Mouse (Mus musculus): ENCODE measurements around the gene Gm26558. TPM values are rescaled to one million over a fixed set of nuclear protein-coding genes. Genes with fewer than 3 reads are reported as not detected.

Gm26558 gene
- total RNA-seq (2021), result 1 to 10 TPM in 1 of 2 experiments, under 1 TPM in 1; 0.63 to 1.1 TPM

- peak; percentile 29 for DNase-seq
Observed at GRCm38 (mm10) chr2:70661715-70662495, at the start of gene Gm26558. Gm26558 (minus strand) TSS chr2:70662108.

- DNase-seq, result no peak
Observed at GRCm38 (mm10) chr2:70710878-70711277, 49.0 kb upstream of the Gm26558 start.

DNA sequence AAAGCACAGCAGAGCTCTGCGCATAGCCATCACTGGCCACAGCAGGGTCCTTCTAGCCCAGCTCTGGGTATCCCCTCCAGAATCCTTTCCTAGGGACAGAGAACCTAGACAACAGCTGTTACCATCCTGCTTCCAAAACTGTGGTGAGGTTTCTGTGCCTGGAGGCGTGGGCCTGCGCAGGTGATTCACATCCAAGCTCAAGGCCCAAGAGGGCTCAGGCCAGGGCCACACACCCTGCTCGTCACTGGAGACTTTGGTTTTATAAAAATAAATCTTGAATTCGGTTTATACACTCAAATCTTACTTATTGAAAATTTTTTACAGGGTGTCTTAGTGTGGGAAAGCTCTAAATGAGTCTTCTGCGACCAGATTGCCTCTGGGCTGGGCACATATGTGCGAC is 48.3 kb upstream of the Gm26558 start:
- DNase-seq, result no peak

DNA sequence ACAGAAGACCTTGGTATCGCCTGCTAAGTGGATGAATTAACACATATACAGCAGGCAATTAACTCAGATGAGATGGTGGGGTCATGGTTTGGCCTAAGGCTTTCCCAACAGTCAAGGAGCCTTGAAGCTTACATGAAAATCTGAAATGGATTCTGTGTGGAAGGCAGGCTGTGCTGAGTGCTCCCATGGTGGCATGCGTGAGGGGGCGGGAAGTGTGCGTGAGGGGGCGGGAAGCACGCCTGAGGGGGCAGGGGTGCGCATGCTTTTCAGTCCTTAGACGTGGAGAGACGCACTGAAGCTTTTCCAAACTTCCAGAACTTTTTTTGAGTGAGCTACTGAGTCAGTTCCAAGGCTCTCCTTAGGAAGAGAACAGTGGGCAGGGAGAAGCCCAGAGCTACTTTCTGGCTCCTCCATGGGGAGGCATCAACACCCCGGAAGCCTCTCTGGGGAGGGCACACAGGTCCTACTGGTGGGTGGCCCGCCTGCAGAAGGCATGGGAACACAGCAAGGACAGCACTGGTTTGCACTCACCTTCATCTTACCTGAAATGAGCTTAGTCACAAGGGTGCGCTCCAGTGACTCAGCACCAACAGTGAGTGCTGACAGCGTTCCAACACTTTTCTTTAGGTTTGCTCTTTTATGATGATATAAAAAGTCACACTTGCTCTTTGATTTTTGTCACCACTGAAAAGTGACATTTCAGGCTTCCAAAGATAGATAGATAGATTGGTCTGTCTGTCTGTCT is 47.2 kb upstream of the Gm26558 start:
- DNase-seq, result no peak

DNA sequence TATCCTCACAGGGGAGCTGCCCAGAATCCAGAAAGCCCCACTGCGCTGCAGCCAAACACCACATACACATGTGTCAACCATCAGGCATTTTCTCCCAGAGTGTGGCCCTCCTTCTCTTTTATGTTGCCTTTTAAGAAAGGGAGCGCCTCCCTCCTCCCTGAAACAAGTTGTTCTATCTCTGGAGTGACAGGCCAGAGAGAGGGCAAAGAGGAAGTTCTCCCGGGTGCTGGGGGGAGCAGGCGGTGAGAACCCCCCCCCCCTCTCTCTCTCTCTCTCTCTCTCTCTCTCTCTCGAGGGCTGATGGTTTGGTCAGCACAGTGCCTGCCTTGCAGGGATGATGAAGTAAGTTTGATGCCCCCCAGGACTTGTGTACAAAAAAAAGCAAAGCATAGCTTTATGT is 40.5 kb upstream of the Gm26558 start:
- DNase-seq, result no peak

DNA sequence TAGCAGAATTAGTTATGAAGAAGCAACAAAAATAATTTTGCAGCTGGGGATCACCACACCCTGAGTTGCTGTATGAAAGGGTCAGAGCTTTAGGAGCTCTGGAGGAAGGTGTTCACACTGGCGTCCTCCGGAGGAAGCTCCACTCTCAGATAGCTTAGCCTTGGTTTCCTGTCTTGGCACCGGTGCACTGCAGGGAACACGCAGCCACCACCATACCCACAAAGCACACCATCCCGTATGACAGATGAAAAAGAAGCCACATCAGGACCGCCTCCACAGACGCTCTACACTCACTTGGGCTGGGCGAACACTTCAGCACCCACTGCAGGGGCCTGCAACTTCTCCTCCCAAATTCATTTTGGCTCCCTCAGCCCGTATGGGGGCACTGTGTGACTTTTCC is 39.7 kb upstream of the Gm26558 start:
- no peak for DNase-seq

DNA sequence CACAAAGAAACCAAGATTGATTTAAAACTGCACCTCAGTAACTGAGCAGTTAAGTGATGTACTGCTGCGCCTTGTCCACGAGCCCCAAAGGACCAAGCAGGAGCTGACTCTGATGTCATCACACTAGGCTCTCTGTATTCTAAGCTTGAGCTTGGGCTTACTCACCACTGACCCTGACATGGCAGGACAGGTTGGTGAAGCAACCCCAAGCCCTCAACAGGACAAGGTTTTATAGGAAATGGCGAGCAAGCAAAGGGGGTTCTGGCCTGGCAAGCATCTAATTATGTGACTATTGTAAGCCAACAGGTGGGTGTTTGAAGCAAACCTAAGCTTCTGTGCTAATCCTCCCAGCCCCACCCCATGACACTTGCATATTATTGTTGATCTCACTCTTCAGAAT is 38.9 kb upstream of the Gm26558 start:
- DNase-seq, result no peak

- DNase-seq, result no peak
Observed at GRCm38 (mm10) chr2:70695712-70696111, 33.8 kb upstream of the Gm26558 start.

DNA sequence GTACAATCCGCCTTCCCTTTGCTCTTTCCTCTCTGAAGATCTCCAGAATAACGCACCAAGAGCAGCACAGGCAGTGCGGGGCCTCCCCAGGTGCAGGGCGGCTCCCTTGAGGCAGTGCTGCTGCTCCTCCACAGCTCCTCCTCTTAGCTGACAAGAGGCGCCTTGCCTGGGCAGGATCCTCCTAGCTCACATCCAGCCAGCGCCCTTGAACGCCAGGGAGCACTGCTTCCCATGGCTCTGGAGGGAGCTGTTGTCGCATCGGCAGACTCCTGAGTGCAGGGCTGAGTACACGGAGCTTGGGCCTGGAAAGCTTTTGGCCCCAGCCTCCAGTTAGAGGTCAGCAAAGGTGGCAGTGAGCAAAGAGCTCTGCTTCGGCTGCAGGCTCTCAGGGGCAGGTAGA is 28.3 kb upstream of the Gm26558 start:
- DNase-seq, result no peak

- no peak for DNase-seq
Observed at GRCm38 (mm10) chr2:70688454-70689078, 26.7 kb upstream of the Gm26558 start.

DNA sequence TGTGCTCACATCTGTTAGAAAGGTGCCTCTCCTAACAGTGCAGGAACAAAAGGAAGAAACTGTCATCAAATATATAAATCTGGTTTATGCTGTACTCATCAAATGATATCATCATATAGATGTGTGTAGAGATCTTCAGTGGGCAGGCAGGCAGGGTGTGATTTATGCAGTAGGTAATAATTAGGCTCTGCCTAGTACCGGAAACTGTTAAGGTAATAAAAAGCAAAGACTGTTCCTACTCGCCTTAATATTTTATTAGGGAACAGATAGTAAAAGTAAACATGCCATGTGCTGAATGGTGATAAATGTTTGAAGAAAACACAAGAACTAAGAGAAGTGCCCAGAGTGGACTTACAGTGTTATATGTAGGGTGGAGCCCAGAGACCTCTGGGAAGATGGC is 20.4 kb upstream of the Gm26558 start:
- DNase-seq, result no peak

- no peak for DNase-seq
Observed at GRCm38 (mm10) chr2:70673445-70674126, 11.7 kb upstream of the Gm26558 start.

DNA sequence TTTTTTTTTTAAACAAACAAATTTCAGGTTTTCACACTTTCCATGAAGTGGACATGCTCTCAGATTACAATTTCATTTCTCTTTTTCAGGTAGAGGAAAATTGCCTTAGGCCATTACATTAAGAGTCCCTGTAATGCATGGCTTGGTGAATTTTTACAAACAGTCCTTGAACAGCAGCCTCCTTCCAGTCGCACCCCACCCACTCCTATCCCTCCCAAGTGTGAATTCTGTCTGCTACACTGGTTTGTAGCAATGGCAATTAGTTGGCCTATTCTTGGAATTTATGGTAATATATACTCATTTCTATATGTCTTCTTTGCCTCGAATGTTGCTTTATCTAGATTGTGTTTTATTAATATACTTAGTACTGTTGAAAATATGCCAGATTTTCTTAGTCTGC is 10.6 kb upstream of the Gm26558 start:
- no peak for DNase-seq

DNA sequence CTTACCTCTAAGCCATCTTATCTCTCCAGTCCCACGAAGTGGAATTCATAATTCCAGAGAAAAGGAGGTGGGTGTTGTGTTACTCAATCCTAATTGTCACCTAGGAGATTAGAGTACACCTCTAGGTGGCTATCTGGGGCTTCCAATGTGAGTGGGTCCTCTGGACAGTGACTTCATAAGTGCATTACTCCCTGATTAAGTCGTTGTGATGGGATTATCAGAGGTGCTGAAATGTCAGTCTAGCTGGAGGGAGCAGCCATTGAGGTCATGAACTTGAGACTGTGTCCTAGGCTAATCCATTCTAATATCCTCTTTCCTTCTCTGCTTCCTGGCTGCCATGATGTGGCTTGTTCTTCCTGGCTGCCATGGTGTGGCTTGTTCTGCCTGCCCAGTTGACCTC is 8.0 kb upstream of the Gm26558 start:
- no peak for DNase-seq

GRCm38 (mm10) chr2:70669241-70669640 is 7.3 kb upstream of the Gm26558 start:
- DNase-seq, result no peak

DNA sequence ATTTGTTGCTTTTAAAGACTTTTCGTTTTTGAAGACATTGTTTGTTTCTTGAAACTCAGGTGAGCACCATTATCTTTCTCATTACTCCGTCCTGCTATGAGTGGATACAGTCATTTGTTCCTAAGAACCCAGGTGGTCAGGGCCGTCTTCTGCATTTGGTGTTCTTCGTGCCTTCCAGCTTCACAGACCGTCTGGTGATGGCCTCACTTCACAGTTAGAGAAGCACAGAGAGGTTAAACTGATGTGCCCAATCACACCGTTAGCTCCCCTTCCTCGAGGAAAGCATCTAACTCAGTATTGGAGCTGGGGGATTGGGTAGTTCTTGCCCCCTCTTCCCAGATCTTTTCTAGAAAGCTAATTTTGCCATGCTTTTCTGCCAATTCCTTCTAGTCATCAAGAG is 5.1 kb upstream of the Gm26558 start:
- DNase-seq, result no peak

DNA sequence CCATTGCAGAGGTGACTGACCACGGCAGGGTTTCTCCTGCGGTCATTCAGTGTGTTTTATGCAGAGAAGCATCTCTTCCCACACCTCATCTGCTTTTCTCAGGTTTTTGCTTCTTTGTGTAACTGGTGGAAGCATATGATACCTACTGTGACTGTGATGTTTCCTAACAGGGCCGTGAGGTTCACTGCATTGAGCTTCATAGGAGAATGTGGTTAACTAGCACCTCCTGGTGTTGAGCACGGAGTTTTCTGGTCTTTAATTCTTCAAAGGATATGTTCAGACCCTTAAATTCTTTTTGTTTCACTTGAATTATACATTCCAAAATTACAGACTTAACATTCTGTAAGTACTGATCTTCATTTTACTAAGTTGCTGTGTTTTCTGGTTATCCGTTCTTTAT is 1.9 kb upstream of the Gm26558 start:
- no peak for DNase-seq

- DNase-seq, result peak; percentile 97
Observed at GRCm38 (mm10) chr2:70660887-70661714, 807 bp downstream of the Gm26558 start, which contains the start of gene Gorasp2. Gorasp2 (plus strand) TSS chr2:70661576.

GRCm38 (mm10) chr2:70657083-70657482 is 4.8 kb downstream of the Gm26558 start:
- DNase-seq, result no peak

DNA sequence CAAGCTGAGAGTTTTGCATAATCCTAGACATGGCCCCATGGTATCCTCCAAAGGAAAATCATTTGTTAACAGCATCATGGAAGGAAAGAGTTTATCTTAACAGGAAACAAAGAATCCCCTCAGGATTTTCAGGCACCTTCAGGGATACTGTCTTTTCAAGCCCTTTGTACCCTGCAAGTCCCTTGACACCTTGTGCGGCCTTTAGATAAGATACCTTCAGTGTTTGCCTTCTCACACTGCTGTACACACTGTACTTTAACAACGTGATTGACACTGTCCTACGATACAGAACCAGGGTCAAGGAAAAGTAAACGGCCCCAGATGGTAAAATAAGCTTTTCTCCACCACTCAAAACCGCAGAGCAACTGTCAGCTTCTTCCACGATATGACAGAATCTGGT is 10.1 kb downstream of the Gm26558 start:
- DNase-seq, result no peak

GRCm38 (mm10) chr2:70649471-70649870 is 12.4 kb downstream of the Gm26558 start:
- DNase-seq, result no peak

GRCm38 (mm10) chr2:70648271-70648670 is 13.6 kb downstream of the Gm26558 start:
- DNase-seq, result no peak
